Mouse (Mus musculus) MEL (cell line): ENCODE measurements around the gene Arhgef25. TPM values are rescaled to one million over a fixed set of nuclear protein-coding genes. Genes with fewer than 3 reads are reported as not detected.

ENCODE experiments used
- DNase-seq: peaks from one replicate; pipeline ENCODE4 v3.0.0; 2011; ENCODE audit warnings: low read depth, low spot score
- H3K27ac ChIP-seq: 2 replicates; pipeline ENCODE4 v1.5.1; 2012; ENCODE audit warnings: low read depth, mild to moderate bottlenecking, control low read depth, low read length, moderate library complexity; ENCODE audit not compliant: control insufficient read depth
- H3K27me3 ChIP-seq, 2 experiments: fragments of 150-350 bp in 1 of 2; sonication (generic) in 1 of 2; 2 replicates each; pipeline ENCODE4 v1.6.1; 2012; ENCODE audit warnings: low read length in 2 of 2, mild to moderate bottlenecking in 2 of 2, improper control_type of control experiment in 1 of 2, moderate library complexity in 1 of 2; ENCODE audit not compliant: insufficient read depth in 2 of 2, control insufficient read depth in 1 of 2
- H3K36me3 ChIP-seq, 2 experiments: 2 replicates each; pipeline ENCODE4 v1.6.1; 2012 to 2014; ENCODE audit warnings: low read length in 2 of 2, improper control_type of control experiment in 1 of 2, inconsistent platforms in 1 of 2, mild to moderate bottlenecking in 1 of 2; ENCODE audit not compliant: insufficient read depth in 2 of 2, control insufficient read depth in 1 of 2
- H3K4me1 ChIP-seq, 2 experiments: fragments of 150-350 bp in 1 of 2; sonication (generic) in 1 of 2; 2 replicates each; pipeline ENCODE4 v1.6.1; 2012; ENCODE audit warnings: low read length in 2 of 2, improper control_type of control experiment in 1 of 2, mild to moderate bottlenecking in 1 of 2; ENCODE audit not compliant: insufficient read depth in 2 of 2, control insufficient read depth in 1 of 2
- H3K4me3 ChIP-seq, 2 experiments: fragments of 150-350 bp in 1 of 2; sonication (generic) in 1 of 2; 2 replicates each; pipeline ENCODE4 v1.5.1; 2012; ENCODE audit warnings: low read depth in 2 of 2, low read length in 2 of 2, mild to moderate bottlenecking in 2 of 2, moderate library complexity in 2 of 2, control low read depth in 1 of 2, improper control_type of control experiment in 1 of 2; ENCODE audit not compliant: control insufficient read depth in 1 of 2, insufficient read depth in 1 of 2
- H3K79me2 ChIP-seq: 2 replicates; pipeline ENCODE4 v1.6.1; 2012; ENCODE audit warnings: mild to moderate bottlenecking, low read length, moderate library complexity; ENCODE audit not compliant: control insufficient read depth, poor library complexity, insufficient read depth
- H3K9ac ChIP-seq: 2 replicates; pipeline ENCODE4 v1.6.1; 2012; ENCODE audit warnings: low read depth, mild to moderate bottlenecking, control low read depth, low read length, moderate library complexity; ENCODE audit not compliant: control insufficient read depth, poor library complexity, severe bottlenecking
- H3K9me3 ChIP-seq: fragments of 150-350 bp; sonication (generic); replicated peaks from 2 replicates; pipeline ENCODE4 v1.6.1; 2012; ENCODE audit warnings: mild to moderate bottlenecking, low read length, improper control_type of control experiment, moderate library complexity; ENCODE audit not compliant: insufficient read depth
- BHLHE40 ChIP-seq: IDR thresholded peaks from 2 replicates; pipeline ENCODE4 v1.6.1; 2012; ENCODE audit warnings: low read depth, mild to moderate bottlenecking, inconsistent platforms, low read length, improper control_type of control experiment, borderline replicate concordance
- CHD1 ChIP-seq: IDR thresholded peaks from 2 replicates; pipeline ENCODE4 v1.6.1; 2012; ENCODE audit warnings: low read depth, mild to moderate bottlenecking, inconsistent platforms, low read length, improper control_type of control experiment
- CTCF ChIP-seq, 3 experiments: IDR thresholded peaks in 2 of 3; conservative IDR thresholded peaks in 1 of 3; 2 replicates each; pipeline ENCODE4 v1.5.1; 2011 to 2012; ENCODE audit warnings: low read length in 3 of 3, low read depth in 2 of 3, mild to moderate bottlenecking in 2 of 3, improper control_type of control experiment in 1 of 3, inconsistent platforms in 1 of 3, mixed read lengths in 1 of 3, moderate library complexity in 1 of 3; ENCODE audit not compliant: control insufficient read depth in 1 of 3, insufficient read depth in 1 of 3, poor library complexity in 1 of 3, severe bottlenecking in 1 of 3
- ELF1 ChIP-seq: IDR thresholded peaks from 2 replicates; pipeline ENCODE4 v1.6.1; 2014; ENCODE audit warnings: low read depth, mild to moderate bottlenecking, inconsistent platforms, low read length, improper control_type of control experiment, moderate library complexity
- EP300 ChIP-seq, 2 experiments: IDR thresholded peaks; 2 replicates each; pipeline ENCODE4 v1.6.1; 2011; ENCODE audit warnings: improper control_type of control experiment in 2 of 2, low read length in 2 of 2, low read depth in 1 of 2, mild to moderate bottlenecking in 1 of 2
- ETS1 ChIP-seq: IDR thresholded peaks from 2 replicates; pipeline ENCODE4 v1.6.1; 2012; ENCODE audit warnings: low read depth, mild to moderate bottlenecking, inconsistent platforms, low read length, improper control_type of control experiment, moderate library complexity
- HCFC1 ChIP-seq: IDR thresholded peaks from 2 replicates; pipeline ENCODE4 v1.6.1; 2012; ENCODE audit warnings: low read depth, mild to moderate bottlenecking, inconsistent platforms, low read length, improper control_type of control experiment, moderate library complexity
- JUND ChIP-seq: IDR thresholded peaks from 2 replicates; pipeline ENCODE4 v1.6.1; 2011; ENCODE audit warnings: low read depth, mild to moderate bottlenecking, improper control_type of control experiment, low read length
- MAFK ChIP-seq: IDR thresholded peaks from 2 replicates; pipeline ENCODE4 v1.6.1; 2011; ENCODE audit warnings: low read depth, mild to moderate bottlenecking, low read length, improper control_type of control experiment, borderline replicate concordance
- MAX ChIP-seq: IDR thresholded peaks from 2 replicates; pipeline ENCODE4 v1.6.1; 2011; ENCODE audit warnings: low read length, improper control_type of control experiment
- MAZ ChIP-seq: IDR thresholded peaks from 2 replicates; pipeline ENCODE4 v1.6.1; 2012; ENCODE audit warnings: low read depth, mild to moderate bottlenecking, inconsistent platforms, low read length, improper control_type of control experiment
- MXI1 ChIP-seq: IDR thresholded peaks from 2 replicates; pipeline ENCODE4 v1.6.1; 2011; ENCODE audit warnings: mild to moderate bottlenecking, low read depth, low read length, improper control_type of control experiment
- MYC ChIP-seq: IDR thresholded peaks from 2 replicates; pipeline ENCODE4 v1.6.1; 2011; ENCODE audit warnings: low read depth, mild to moderate bottlenecking, low read length, improper control_type of control experiment, moderate library complexity
- NRF1 ChIP-seq: IDR thresholded peaks from 2 replicates; pipeline ENCODE4 v1.6.1; 2014; ENCODE audit warnings: low read depth, mild to moderate bottlenecking, inconsistent platforms, low read length, improper control_type of control experiment, moderate library complexity; ENCODE audit not compliant: poor library complexity, insufficient read depth, severe bottlenecking
- POLR2A ChIP-seq, 2 experiments: IDR thresholded peaks; 2 replicates each; pipeline ENCODE4 v1.6.1; 2011 to 2012; ENCODE audit warnings: low read length in 2 of 2, mild to moderate bottlenecking in 2 of 2, control low read depth in 1 of 2, improper control_type of control experiment in 1 of 2, low read depth in 1 of 2, moderate library complexity in 1 of 2; ENCODE audit not compliant: control insufficient read depth in 1 of 2, insufficient read depth in 1 of 2, poor library complexity in 1 of 2
- RCOR1 ChIP-seq: IDR thresholded peaks from 2 replicates; pipeline ENCODE4 v1.6.1; 2012; ENCODE audit warnings: low read depth, mild to moderate bottlenecking, inconsistent platforms, low read length, improper control_type of control experiment
- SIN3A ChIP-seq: IDR thresholded peaks from 2 replicates; pipeline ENCODE4 v1.6.1; 2012; ENCODE audit warnings: low read length, improper control_type of control experiment, inconsistent platforms
- TAL1 ChIP-seq: IDR thresholded peaks from 2 replicates; pipeline ENCODE4 v1.6.1; 2012; ENCODE audit warnings: mild to moderate bottlenecking, inconsistent platforms, low read length, moderate library complexity, mixed read lengths
- TCF12 ChIP-seq: IDR thresholded peaks from 2 replicates; pipeline ENCODE4 v1.6.1; 2014; ENCODE audit warnings: low read depth, mild to moderate bottlenecking, inconsistent platforms, low read length, improper control_type of control experiment, moderate library complexity
- USF1 ChIP-seq: IDR thresholded peaks from 2 replicates; pipeline ENCODE4 v1.6.1; 2014; ENCODE audit warnings: low read depth, mild to moderate bottlenecking, inconsistent platforms, low read length, improper control_type of control experiment, moderate library complexity
- USF2 ChIP-seq, 2 experiments: IDR thresholded peaks; 2 replicates each; pipeline ENCODE4 v1.6.1; 2011 to 2012; ENCODE audit warnings: improper control_type of control experiment in 2 of 2, low read length in 2 of 2, borderline replicate concordance in 1 of 2, inconsistent platforms in 1 of 2, low read depth in 1 of 2, mild to moderate bottlenecking in 1 of 2; ENCODE audit not compliant: insufficient read depth in 1 of 2
- ZC3H11A ChIP-seq: IDR thresholded peaks from 2 replicates; pipeline ENCODE4 v1.6.1; 2012; ENCODE audit warnings: low read depth, mild to moderate bottlenecking, inconsistent platforms, low read length, improper control_type of control experiment
- ZKSCAN1 ChIP-seq: IDR thresholded peaks from 2 replicates; pipeline ENCODE4 v1.6.1; 2012; ENCODE audit warnings: low read depth, mild to moderate bottlenecking, inconsistent platforms, low read length, improper control_type of control experiment, moderate library complexity
- ZNF384 ChIP-seq: IDR thresholded peaks from 2 replicates; pipeline ENCODE4 v1.6.1; 2012; ENCODE audit warnings: low read depth, mild to moderate bottlenecking, inconsistent platforms, low read length, improper control_type of control experiment
- polyA plus RNA-seq, 2 experiments: library from polyadenylated mRNA; stranded (reverse) in 1 of 2; unstranded in 1 of 2; fragments of >175 nt in 1 of 2; fragments of >200 nt in 1 of 2; gene quantifications; 2 replicates each; pipeline versions ENCODE4 v1.2.1 to v1.2.4; 2012; ENCODE audit warnings: low replicate concordance in 2 of 2, low read depth in 1 of 2; ENCODE audit not compliant: insufficient read length in 2 of 2, insufficient read depth in 1 of 2, missing spikeins in 1 of 2
- total RNA-seq: library from RNA; depleted of rRNA; stranded (reverse); fragments of 300-350 nt; gene quantifications from 2 replicates; pipeline ENCODE4 v1.2.3, GENCODE M21; 2012

Gene Arhgef25
- total and polyA plus RNA-seq, 3 experiments: 16.9 to 44.6 TPM; not detected in 1

DNA sequence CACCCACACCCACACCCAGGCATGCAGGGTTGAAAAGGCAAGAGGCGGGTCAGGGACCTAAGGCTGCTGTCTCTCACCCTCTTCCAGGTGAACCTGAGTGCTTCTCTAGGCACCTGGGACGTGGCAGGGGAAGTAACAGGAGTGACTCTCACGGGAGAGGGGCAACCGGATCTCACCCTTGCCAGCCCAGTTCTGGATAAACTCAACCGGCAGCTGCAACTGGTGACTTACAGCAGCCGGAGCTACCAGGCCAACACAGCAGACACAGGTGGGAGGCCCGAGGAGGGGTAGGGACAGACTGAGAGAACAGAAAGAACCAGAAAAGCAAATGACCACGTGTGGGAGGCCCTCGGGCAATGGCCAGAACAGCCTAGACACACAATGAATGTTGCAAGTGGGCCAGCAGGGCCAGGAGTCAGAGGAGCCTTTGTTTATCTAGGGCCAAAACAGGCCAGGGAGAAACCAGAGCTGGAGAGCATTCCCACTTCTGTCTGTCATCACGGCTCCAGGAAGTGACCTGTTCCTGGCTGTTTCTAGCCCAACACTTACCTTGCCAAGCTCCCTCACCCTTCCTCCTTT lies 22.2 kb downstream of the Arhgef25 start:
- peaks cover 26% of the 10 kb centered on the region for H3K79me2 ChIP-seq
- no peak overlapping the region for H3K9ac ChIP-seq
- no peaks in the 10 kb centered on the region for H3K27me3 ChIP-seq

DNA sequence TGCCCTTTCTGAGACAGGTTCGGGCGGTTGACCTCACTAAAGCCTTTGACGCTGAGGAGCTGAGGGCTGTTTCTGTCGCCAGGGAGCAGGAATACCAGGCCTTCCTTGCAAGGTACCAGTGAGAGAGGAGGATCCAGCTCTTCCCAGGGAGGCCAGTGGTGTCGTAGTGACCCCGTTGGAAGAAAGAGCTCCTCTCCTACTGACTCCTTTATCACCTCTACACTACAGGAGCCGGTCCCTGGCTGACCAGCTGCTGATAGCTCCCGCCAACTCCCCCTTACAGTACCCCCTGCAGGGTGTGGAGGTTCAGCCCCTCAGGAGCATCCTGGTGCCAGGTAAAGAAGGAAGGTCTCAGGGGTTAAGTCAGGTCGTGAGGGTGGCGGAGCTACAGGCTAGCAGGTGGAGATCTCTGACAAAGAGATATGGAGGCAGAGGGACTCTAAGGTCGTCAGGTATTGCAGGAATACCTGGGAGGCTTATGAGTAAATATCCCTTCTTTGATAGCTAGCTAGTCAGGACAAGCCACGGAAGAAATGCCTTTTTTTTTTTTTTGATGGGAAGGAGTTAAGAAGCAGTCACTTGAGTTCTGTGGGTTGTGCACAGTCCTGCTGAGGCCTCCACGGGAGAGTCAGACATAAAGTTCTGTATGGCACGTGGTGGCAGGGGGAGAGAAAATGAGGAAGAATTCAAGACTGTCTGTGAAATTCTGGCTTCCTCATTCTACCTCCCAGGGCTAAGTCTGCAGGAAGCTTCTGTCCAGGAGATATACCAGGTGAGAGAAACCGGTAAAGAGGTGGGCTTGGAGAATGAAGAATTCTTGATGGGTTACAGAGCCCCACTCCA lies 22.9 kb downstream of the Arhgef25 start:
- peak overlapping the region; percentile 67 to 68 for H3K4me3 ChIP-seq
- no peaks in the 10 kb centered on the region for H3K9me3 ChIP-seq
- H3K79me2 ChIP-seq: peaks cover 26% of the 10 kb centered on the region
- peaks cover 0 to 13% of the 10 kb centered on the region in 2 experiments; a peak in 3 of 4 replicates for H3K4me1 ChIP-seq
- TF ChIP-seq NRF1: no peak
- peak; percentile 7; the same call in 1 of the 2 replicates for TF ChIP-seq BHLHE40
- peak; percentile 81 for TF ChIP-seq MXI1
- no peak for TF ChIP-seq MAZ
- TF ChIP-seq CTCF (IDR thresholded peaks at IDR 0.05 in 2 of 3, conservative IDR thresholded peaks at IDR 0.05 in 1 of 3; ENCODE audit: control insufficient read depth in 1 of 3, insufficient read depth in 1 of 3, low read depth in 2 of 3, low read length in 3 of 3, poor library complexity in 1 of 3, severe bottlenecking in 1 of 3): no peak
- TF ChIP-seq SIN3A: peak; percentile 27; the same call in 1 of the 2 replicates
- no peak for TF ChIP-seq USF2 (IDR thresholded peaks at IDR 0.05; ENCODE audit: borderline replicate concordance in 1 of 2, insufficient read depth in 1 of 2, low read depth in 1 of 2, low read length in 2 of 2)
- 0 out of 2 replicates have a peak, but pooled peaks have one; percentile 2 for TF ChIP-seq CHD1
- TF ChIP-seq MYC: peak; percentile 90
- peak; percentile 61 for TF ChIP-seq USF1
- peak; percentile 25 to 34; a peak in 2 of 4 replicates for TF ChIP-seq EP300 (IDR thresholded peaks at IDR 0.05; ENCODE audit: low read depth in 1 of 2, low read length in 2 of 2)
- peak; percentile 84 for TF ChIP-seq MAX
- TF ChIP-seq ZKSCAN1: no peak
- H3K9ac ChIP-seq: peak overlapping the region; percentile 91
- DNase-seq: peak; percentile 68
- peaks cover 2 to 11% of the 10 kb centered on the region in 2 experiments; a peak in 3 of 4 replicates for H3K36me3 ChIP-seq
- H3K27ac ChIP-seq: peak overlapping the region; percentile 88
- no peaks in the 10 kb centered on the region for H3K27me3 ChIP-seq

More for the DNA sequence above, 22.2 kb downstream of the Arhgef25 start:
- no peak overlapping the region for H3K4me3 ChIP-seq
- no peak for DNase-seq
- no peaks in the 10 kb centered on the region for H3K9me3 ChIP-seq
- H3K27ac ChIP-seq: no peak overlapping the region
- TF ChIP-seq USF2 (IDR thresholded peaks at IDR 0.05; ENCODE audit: borderline replicate concordance in 1 of 2, insufficient read depth in 1 of 2, low read depth in 1 of 2, low read length in 2 of 2) (no peak), ZKSCAN1 (no peak), ZNF384 (no peak), POLR2A (IDR thresholded peaks at IDR 0.05; ENCODE audit: control insufficient read depth in 1 of 2, insufficient read depth in 1 of 2, low read depth in 1 of 2, low read length in 2 of 2, poor library complexity in 1 of 2) (no peak), ETS1 (no peak), MAX (no peak), MXI1 (no peak), JUND (no peak), TAL1 (no peak), HCFC1 (no peak), RCOR1 (no peak), USF1 (no peak), MAFK (no peak), ELF1 (no peak), TCF12 (no peak), ZC3H11A (no peak), NRF1 (no peak), MYC (no peak)
- peaks cover 0 to 13% of the 10 kb centered on the region in 2 experiments; a peak in 3 of 4 replicates for H3K4me1 ChIP-seq
- peaks cover 3 to 11% of the 10 kb centered on the region in 2 experiments; a peak in 3 of 4 replicates for H3K36me3 ChIP-seq
